Mouse (Mus musculus) T-cell, adult 66 days (primary cell): ENCODE results near the gene BC034090. TPM values are rescaled to one million over a fixed set of nuclear protein-coding genes. Genes with fewer than 3 reads are reported as not detected.

Source experiments
- total RNA-seq, 2 experiments: library from RNA; stranded (reverse); gene quantifications; 3 replicates in 1 of 2; 4 replicates in 1 of 2; pipeline ENCODE4 v1.2.4; 2023

Gene BC034090
- total RNA-seq, result not detected

DNA sequence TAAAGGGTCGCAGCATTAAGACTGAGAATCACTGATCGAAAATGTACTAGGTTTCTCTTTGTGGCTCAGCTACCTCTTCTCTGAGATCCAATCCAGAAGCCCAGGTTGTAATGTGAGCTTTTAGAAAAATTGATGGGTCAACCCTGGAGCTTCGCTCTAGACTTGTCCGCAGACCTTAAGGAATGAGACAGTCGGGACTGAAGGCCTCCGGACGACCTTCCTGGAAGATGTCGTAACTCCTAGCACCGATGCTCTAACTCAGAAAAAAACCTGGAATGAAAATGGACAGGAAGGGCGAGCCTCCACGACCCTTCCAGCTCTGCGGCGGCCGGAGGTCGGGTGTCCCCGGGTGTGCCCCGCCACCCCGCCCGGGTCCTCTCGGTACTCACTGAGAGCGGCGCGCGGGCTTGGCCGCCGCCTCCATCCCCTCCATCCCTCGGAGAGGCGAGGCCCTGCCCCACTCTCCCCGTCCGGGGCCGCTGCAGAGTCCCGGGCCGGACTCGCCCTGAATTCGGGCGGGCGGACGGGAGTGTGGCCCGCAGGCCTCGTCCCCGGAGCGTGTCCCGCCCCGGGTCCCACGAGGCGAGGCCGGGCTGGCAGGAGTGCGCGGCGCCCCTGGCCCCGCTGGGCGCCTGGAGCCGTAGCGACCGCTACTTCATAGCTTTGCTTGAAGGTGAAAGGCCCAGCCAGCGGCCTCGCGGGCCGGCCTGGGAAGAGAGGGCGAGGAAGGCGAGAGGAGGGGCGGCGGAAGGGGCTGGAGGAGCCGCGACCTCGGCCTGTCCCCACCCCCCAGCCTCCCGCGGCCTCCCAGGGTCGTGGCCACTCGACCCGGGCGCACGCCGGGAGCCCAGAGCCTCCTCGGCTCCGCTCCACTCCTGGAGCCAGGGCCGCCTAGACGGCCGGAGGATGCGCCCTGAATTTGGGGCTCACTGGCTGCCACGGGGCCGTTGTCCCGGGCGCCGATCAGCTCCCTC, at the start of gene BC034090:
BC034090 (minus strand) TSS at position 648 of the 974 bp plus-strand sequence.

Other genes starting within 250 kb of the BC034090 start
- 100 to 1,000 TPM; 104 to 128 TPM for gene Ier5, start 144.8 kb downstream of the BC034090 start, total RNA-seq
- gene Mr1, start 97.6 kb downstream of the BC034090 start, total RNA-seq, result 10 to 100 TPM; 17.4 to 22.1 TPM
- gene Stx6, start 85.7 kb downstream of the BC034090 start, total RNA-seq, result 10 to 100 TPM; 67.8 to 84.3 TPM
- gene Xpr1, start 173.0 kb upstream of the BC034090 start, total RNA-seq, result 10 to 100 TPM; 42.4 to 48.7 TPM